8 mouse cellular contexts compared by ENCODE assay signal in the genomic region with DNA sequence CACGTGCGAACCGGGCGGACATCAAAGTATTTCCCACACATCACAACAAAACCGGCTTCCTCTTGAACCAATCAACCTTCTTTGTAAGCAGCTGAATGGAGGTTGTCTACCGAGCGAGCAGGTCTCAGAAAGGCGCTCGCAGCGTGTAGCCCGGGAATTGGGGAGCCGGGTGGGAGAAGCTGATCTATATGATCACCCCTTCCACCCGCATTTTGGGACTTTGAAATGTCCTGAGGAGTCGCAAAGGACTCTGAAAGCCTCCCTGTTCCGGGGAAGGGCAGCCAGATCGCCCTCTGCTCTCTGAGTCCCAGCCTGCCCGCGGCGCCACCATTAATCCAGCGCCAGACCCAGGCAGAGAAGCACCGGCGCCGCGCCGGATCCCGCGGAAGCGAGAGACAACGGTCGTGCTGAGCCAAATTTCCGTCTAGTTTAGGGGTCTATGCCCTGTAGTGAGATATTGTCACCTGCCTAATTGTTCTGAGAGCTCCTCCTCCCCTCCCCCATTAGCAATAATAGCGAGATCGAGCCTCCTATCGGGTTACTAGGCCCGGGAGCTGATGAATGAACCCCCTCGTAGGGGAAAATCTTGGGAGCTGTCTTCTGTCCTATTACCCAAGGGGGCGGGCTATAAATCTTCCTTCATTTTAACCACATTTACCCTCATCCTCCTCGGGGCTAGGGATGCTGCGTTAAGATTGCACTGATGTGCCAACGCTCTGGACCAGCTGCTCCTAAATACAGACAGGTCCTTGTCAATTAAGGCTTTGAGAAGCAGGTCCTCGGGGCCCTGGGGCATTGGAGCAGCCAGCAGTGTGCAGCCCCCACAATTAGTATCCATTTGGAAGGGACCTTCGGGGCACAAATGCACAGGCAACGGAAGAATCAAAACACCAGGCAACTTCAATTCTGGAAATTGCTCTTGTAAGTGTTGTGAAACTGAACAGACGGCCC. TPM values are rescaled to one million over a fixed set of nuclear protein-coding genes. Genes with fewer than 3 reads are reported as not detected.
DNase-seq lines count a peak whose midpoint lies in the region; ATAC-seq lines count a peak whose summit lies in the region.

No protein-coding gene starts in this region.

- 1% methylated on average over 44 of the region's 44 CpGs for WGBS in lung, embryonic 16.5 days
- under 1% methylated on average over 44 of the region's 44 CpGs for WGBS in forebrain, embryonic 10.5 days
- under 1% methylated on average over 44 of the region's 44 CpGs for WGBS in kidney, embryonic 15.5 days
- WGBS in neural tube, embryonic 12.5 days: under 1% methylated on average over 44 of the region's 44 CpGs

- peak overlapping the region; percentile 45; the same call in 1 of the 2 replicates for H3K4me2 ChIP-seq in lung, embryonic 16.5 days (ENCODE audit: low read depth, low read length)
- H3K4me2 ChIP-seq in kidney, embryonic 15.5 days: peak overlapping the region; percentile 53
- H3K4me2 ChIP-seq in neural tube, embryonic 12.5 days (replicated peaks): peak overlapping the region; percentile 51

- H3K36me3 ChIP-seq in lung, embryonic 16.5 days (ENCODE audit: control insufficient read depth, insufficient read depth, low read length): no peaks in the 10 kb centered on the region
- no peaks in the 10 kb centered on the region for H3K36me3 ChIP-seq in forebrain, embryonic 10.5 days (replicated peaks)
- H3K36me3 ChIP-seq in kidney, embryonic 15.5 days: no peaks in the 10 kb centered on the region
- no peaks in the 10 kb centered on the region for H3K36me3 ChIP-seq in neural tube, embryonic 12.5 days

- H3K27ac ChIP-seq in lung, embryonic 16.5 days (ENCODE audit: low read length): no peak overlapping the region
- peak overlapping the region; percentile 60; the same call in 1 of the 2 replicates for H3K27ac ChIP-seq in forebrain, embryonic 10.5 days
- no peak overlapping the region for H3K27ac ChIP-seq in kidney, embryonic 15.5 days
- no peak overlapping the region for H3K27ac ChIP-seq in neural tube, embryonic 12.5 days

- H3K9ac ChIP-seq in lung, embryonic 16.5 days (ENCODE audit: low read length): no peak overlapping the region
- H3K9ac ChIP-seq in kidney, embryonic 15.5 days: no peak overlapping the region
- H3K9ac ChIP-seq in neural tube, embryonic 12.5 days: no peak overlapping the region

- peak overlapping the region; percentile 31 for H3K4me3 ChIP-seq in lung, embryonic 16.5 days (ENCODE audit: low read length)
- peak overlapping the region; percentile 47 for H3K4me3 ChIP-seq in forebrain, embryonic 10.5 days
- H3K4me3 ChIP-seq in kidney, embryonic 15.5 days (replicated peaks): peak overlapping the region; percentile 32
- peak overlapping the region; percentile 12; the same call in 1 of the 2 replicates for H3K4me3 ChIP-seq in neural tube, embryonic 12.5 days

- H3K9me3 ChIP-seq in lung, embryonic 16.5 days (ENCODE audit: control insufficient read depth, low read length): peaks cover 3% of the 10 kb centered on the region; the same call in 1 of the 2 replicates
- H3K9me3 ChIP-seq in forebrain, embryonic 10.5 days: peaks cover 10% of the 10 kb centered on the region
- H3K9me3 ChIP-seq in kidney, embryonic 15.5 days (replicated peaks): 0 out of 2 replicates have a peak, but pooled peaks cover 4% of the 10 kb centered on the region
- peaks cover 4% of the 10 kb centered on the region; the same call in 1 of the 2 replicates for H3K9me3 ChIP-seq in neural tube, embryonic 12.5 days

- H3K27me3 ChIP-seq in lung, embryonic 16.5 days (ENCODE audit: control insufficient read depth, insufficient read depth, low read depth, low read length): peaks cover 83% of the 10 kb centered on the region
- peaks cover 100% of the 10 kb centered on the region for H3K27me3 ChIP-seq in forebrain, embryonic 10.5 days (ENCODE audit: poor library complexity, severe bottlenecking)
- peaks cover 99% of the 10 kb centered on the region for H3K27me3 ChIP-seq in kidney, embryonic 15.5 days
- H3K27me3 ChIP-seq in neural tube, embryonic 12.5 days (replicated peaks): peaks cover 93% of the 10 kb centered on the region

- ATAC-seq in lung, embryonic 16.5 days (ENCODE audit: low read depth): no peak
- no peak for ATAC-seq in kidney, embryonic 15.5 days (replicated peaks; ENCODE audit: low FRiP score)
- ATAC-seq in neural tube, embryonic 12.5 days (ENCODE audit: low FRiP score, low read depth): peak; percentile 86

- no peaks in the 10 kb centered on the region for H3K4me1 ChIP-seq in lung, embryonic 16.5 days (replicated peaks; ENCODE audit: control insufficient read depth, insufficient read depth, low read length)
- H3K4me1 ChIP-seq in forebrain, embryonic 10.5 days: peaks cover 37% of the 10 kb centered on the region
- H3K4me1 ChIP-seq in kidney, embryonic 15.5 days: peaks cover 16% of the 10 kb centered on the region
- peaks cover 13% of the 10 kb centered on the region; the same call in 1 of the 2 replicates for H3K4me1 ChIP-seq in neural tube, embryonic 12.5 days

- no peak for DNase-seq in lung, postnatal 10 days
- peak; percentile 66 for DNase-seq in forebrain, embryonic 10.5 days (ENCODE audit: extremely low spot score, low spot score)
- no peak for DNase-seq in right cerebral cortex, postnatal 36 days (ENCODE audit: low spot score in 2 of 2)
- no peak for DNase-seq in thymus, postnatal 10 days (ENCODE audit: low spot score in 2 of 2)
- DNase-seq in left cerebral cortex, adult 11 months (ENCODE audit: low spot score): no peak

RNA-seq across cellular contexts. Expression of a gene that starts 37.6 kb away (rescaled TPM):
- polyA plus RNA-seq in lung, embryonic 16.5 days (2015; fragmentation: Nextera tagmentation; extraction: Ambion mirVana): 79.8 and 82.8 TPM in 2 replicates
- 117 and 133 TPM in 2 replicates for polyA plus RNA-seq in forebrain, embryonic 10.5 days (2016; fragmentation: Nextera tagmentation; extraction: Ambion mirVana)
- polyA plus RNA-seq in kidney, embryonic 15.5 days (2015; fragmentation: Nextera tagmentation; extraction: Ambion mirVana): 97.9 and 111 TPM in 2 replicates
- 94.6 and 99.4 TPM in 2 replicates for polyA plus RNA-seq in neural tube, embryonic 12.5 days (2016; fragmentation: Nextera tagmentation; extraction: Ambion mirVana)
